In genomic region chr16:95996156-95996555, GRCm38 (mm10) we compare ENCODE assay signal across 24 mouse cellular contexts. TPM values are rescaled to one million over a fixed set of nuclear protein-coding genes. Genes with fewer than 3 reads are reported as not detected.
DNase-seq lines count a peak whose midpoint lies in the region; ATAC-seq and TF ChIP-seq lines count a peak whose summit lies in the region.
"Had no signal": no experiment of that assay in that cellular context is flagged by ENCODE, and none has a peak within 500 bp of the region (broad histone marks: within the 10 kb centered on the region; RNA-seq: fewer than 3 reads in every experiment).

No protein-coding gene starts in this region.

- H3K4me1 ChIP-seq in liver, postnatal 0 days (ENCODE audit: insufficient read depth): peaks cover 17% of the 10 kb centered on the region
- H3K4me1 ChIP-seq in liver, embryonic 12.5 days: peaks cover 13% of the 10 kb centered on the region
- peaks cover 6% of the 10 kb centered on the region for H3K4me1 ChIP-seq in kidney, embryonic 16.5 days (ENCODE audit: insufficient read depth, low read length)

- H3K36me3 ChIP-seq in liver, postnatal 0 days (replicated peaks; ENCODE audit: insufficient read depth, low read length): peaks cover 18% of the 10 kb centered on the region
- peaks cover 35% of the 10 kb centered on the region for H3K36me3 ChIP-seq in liver, embryonic 12.5 days
- H3K36me3 ChIP-seq in kidney, embryonic 16.5 days (ENCODE audit: insufficient read depth, low read length): peaks cover 31% of the 10 kb centered on the region; the same call in 1 of the 2 replicates

- no peak overlapping the region for H3K4me3 ChIP-seq in liver, postnatal 0 days (ENCODE audit: low read depth, low read length)
- no peak overlapping the region for H3K4me3 ChIP-seq in liver, embryonic 12.5 days
- H3K4me3 ChIP-seq in kidney, embryonic 16.5 days (ENCODE audit: low read length): no peak overlapping the region
- H3K4me3 ChIP-seq: forebrain, embryonic 10.5 days; forebrain, embryonic 13.5 days; gastrocnemius, adult 2 months; heart, embryonic 10.5 days; heart, embryonic 13.5 days had no signal

- no peaks in the 10 kb centered on the region for H3K9me3 ChIP-seq in liver, postnatal 0 days (ENCODE audit: low read length)
- no peaks in the 10 kb centered on the region for H3K9me3 ChIP-seq in liver, embryonic 12.5 days (replicated peaks)
- no peaks in the 10 kb centered on the region for H3K9me3 ChIP-seq in kidney, embryonic 16.5 days (ENCODE audit: low read length)
- H3K9me3 ChIP-seq: forebrain, embryonic 10.5 days; forebrain, embryonic 13.5 days; heart, embryonic 10.5 days; heart, embryonic 13.5 days had no signal

- no peaks in the 10 kb centered on the region for H3K27me3 ChIP-seq in liver, postnatal 0 days (ENCODE audit: insufficient read depth, low read length)
- H3K27me3 ChIP-seq in liver, embryonic 12.5 days (replicated peaks): no peaks in the 10 kb centered on the region
- H3K27me3 ChIP-seq in kidney, embryonic 16.5 days (ENCODE audit: insufficient read depth, low read length): no peaks in the 10 kb centered on the region
- H3K27me3 ChIP-seq: forebrain, embryonic 13.5 days; heart, embryonic 13.5 days had no signal

- no peak overlapping the region for H3K4me2 ChIP-seq in liver, postnatal 0 days (ENCODE audit: low read depth, low read length)
- no peak overlapping the region for H3K4me2 ChIP-seq in liver, embryonic 12.5 days
- no peak overlapping the region for H3K4me2 ChIP-seq in kidney, embryonic 16.5 days (replicated peaks; ENCODE audit: low read depth, low read length)
- H3K4me2 ChIP-seq: forebrain, embryonic 13.5 days; heart, embryonic 13.5 days; hindbrain, embryonic 14.5 days had no signal

- no peak for TF ChIP-seq CTCF in liver, postnatal 0 days (IDR thresholded peaks at IDR 0.05; ENCODE audit: low read depth)

- DNase-seq in liver, postnatal 0 days: no peak
- DNase-seq in lung, postnatal 25 days (ENCODE audit: low spot score): peak; percentile 7
- no peak for DNase-seq in lung, postnatal 4 days
- DNase-seq in R1 (ENCODE audit: low read depth, low spot score): peak; percentile 13
- DNase-seq: adrenal gland, postnatal 10 days; adrenal gland, postnatal 36 days; cerebellum, adult 18-20 months; cerebellum, adult 9-10 months; cerebellum, postnatal 14 days; forebrain, postnatal 0 days; gastrocnemius, adult 2 months; gastrocnemius, postnatal 14 days; heart, adult 18-20 months; heart, postnatal 14 days; heart, postnatal 4 days had no signal

- no peak for TF ChIP-seq EP300 in liver, postnatal 0 days (IDR thresholded peaks at IDR 0.05; ENCODE audit: low read depth)

- H3K9ac ChIP-seq in liver, postnatal 0 days (replicated peaks): no peak overlapping the region
- no peak overlapping the region for H3K9ac ChIP-seq in liver, embryonic 12.5 days
- no peak overlapping the region for H3K9ac ChIP-seq in kidney, embryonic 16.5 days (replicated peaks; ENCODE audit: low read length)
- H3K9ac ChIP-seq: forebrain, embryonic 13.5 days; forebrain, postnatal 0 days; heart, embryonic 13.5 days; hindbrain, embryonic 14.5 days had no signal

- 0 out of 2 replicates have a peak overlapping the region, but pooled peaks have one; percentile 66 for H3K27ac ChIP-seq in liver, postnatal 0 days (ENCODE audit: low read depth)
- H3K27ac ChIP-seq in liver, embryonic 12.5 days: no peak overlapping the region
- no peak overlapping the region for H3K27ac ChIP-seq in kidney, embryonic 16.5 days (ENCODE audit: low read length)
- H3K27ac ChIP-seq: forebrain, embryonic 10.5 days; forebrain, embryonic 13.5 days; heart, embryonic 10.5 days; heart, embryonic 13.5 days; hindbrain, embryonic 14.5 days; hindbrain, postnatal 0 days had no signal

- WGBS in liver, postnatal 0 days (ENCODE audit: insufficient replicate concordance): 72% methylated on average over 7 of the region's 7 CpGs
- 82% methylated on average over 7 of the region's 7 CpGs for WGBS in liver, embryonic 12.5 days (ENCODE audit: insufficient replicate concordance)
- 75% methylated on average over 7 of the region's 7 CpGs for WGBS in kidney, embryonic 16.5 days

- ATAC-seq in liver, postnatal 0 days: no peak
- ATAC-seq in liver, embryonic 12.5 days: no peak
- no peak for ATAC-seq in kidney, embryonic 16.5 days (ENCODE audit: low FRiP score, low TSS enrichment)
- ATAC-seq: CD4-positive, CD25-positive, alpha-beta regulatory T cell, adult 4 months; forebrain, embryonic 13.5 days; forebrain, postnatal 0 days; hindbrain, postnatal 0 days had no signal

RNA-seq across cellular contexts. Expression of gene Psmg1, which starts 5.4 kb away (rescaled TPM):
- 44.1 and 44.9 TPM in 2 replicates for polyA plus RNA-seq in liver, postnatal 0 days (2015; fragmentation: Nextera tagmentation; extraction: Ambion mirVana)
- polyA plus RNA-seq in liver, embryonic 12.5 days (2016; fragmentation: Nextera tagmentation; extraction: Ambion mirVana): 81.5 and 81.8 TPM in 2 replicates
- 73.3 and 88.6 TPM in 2 replicates for polyA plus RNA-seq in kidney, embryonic 16.5 days (2015; fragmentation: Nextera tagmentation; extraction: Ambion mirVana)

Comparison
In these comparisons a context has a peak if more than half of its experiments do, and no peak if none do; other contexts are left out.
1. DNase-seq: peak in lung, postnatal 25 days (single experiment) and R1 (single experiment); none in liver, postnatal 0 days (single experiment) and lung, postnatal 4 days (0 of 2).